Mouse (Mus musculus): ENCODE data around the gene Olfr91.

DNA sequence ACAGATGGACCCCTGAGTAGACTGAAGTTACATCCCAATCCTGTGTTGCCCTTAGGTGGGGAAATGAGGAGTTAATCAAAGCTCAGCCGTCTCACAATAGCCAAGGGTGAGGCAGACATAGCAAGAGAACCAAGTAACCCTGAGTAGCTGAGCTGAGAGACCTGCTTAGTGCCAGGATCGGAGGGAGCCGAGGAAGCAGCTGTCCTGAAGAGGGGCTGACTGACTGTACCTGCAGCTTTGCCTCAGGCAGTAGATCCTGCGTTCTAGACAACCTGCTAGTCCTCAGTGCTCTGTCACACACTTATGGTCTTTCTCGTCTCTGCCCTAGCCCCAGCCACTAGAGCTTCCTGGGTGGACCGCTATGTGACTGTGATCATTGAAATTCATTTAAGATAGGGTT, 22.9 kb downstream of the Olfr91 start:
- TF ChIP-seq CTCF (conservative IDR thresholded peaks at IDR 0.05; ENCODE audit: insufficient read depth, insufficient read length, low read depth, low read length) (no peak), POLR2A (IDR thresholded peaks at IDR 0.05; ENCODE audit: low read depth, low read length) (no peak)

Data from kidney, adult 2 months (tissue).